Mouse (Mus musculus): Measurements from ENCODE around the gene Plagl1. TPM values are rescaled to one million over a fixed set of nuclear protein-coding genes. Genes with fewer than 3 reads are reported as not detected.
"Not testable (repeated sequence)": the region's sequence is repeated elsewhere in the genome, so short reads cannot be mapped to it uniquely, and the experiment has no call there.

Gene Plagl1
- total RNA-seq (2021) = 10 to 100 TPM; 32.3 to 38.6 TPM
- long read RNA-seq, experiment 1, partial matches to known transcripts = 0 of 3 reads
- long read RNA-seq, experiment 1, other reads (novel, unspliced or antisense) = 3 of 3 reads
- long read RNA-seq, experiment 2, partial matches to known transcripts = 2 of 4 reads
- long read RNA-seq, experiment 2, other reads (novel, unspliced or antisense) = 2 of 4 reads

GRCm38 (mm10) chr10:13060021-13060668 lies at the start of gene Plagl1:
Gene Plagl1, plus strand, starts transcription at chr10:13060504.
- intact Hi-C loops (cut with DNase I; ENCODE audit: low total_unique reads) = no loop called here

DNA sequence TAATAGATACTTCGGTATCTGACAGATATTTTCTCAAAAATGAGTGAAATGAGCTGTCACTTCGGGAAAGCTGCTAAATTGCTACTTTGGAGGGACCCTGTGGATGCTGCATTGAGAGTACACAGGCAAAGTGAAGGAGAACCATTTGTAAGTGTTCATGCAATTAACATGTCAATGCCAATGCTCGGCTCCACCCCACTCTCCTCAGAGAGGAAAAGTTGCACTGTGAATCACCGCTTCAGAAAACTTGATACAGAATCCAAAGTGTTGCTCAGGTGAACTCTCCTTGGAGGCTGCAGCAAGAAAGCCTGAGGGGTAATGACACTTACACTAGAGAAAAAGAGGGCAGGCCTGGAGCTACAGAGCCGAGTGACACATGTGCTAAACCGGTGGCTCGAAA lies 46.3 kb upstream of the Plagl1 start:
- no peak for DNase-seq

More at GRCm38 (mm10) chr10:13060021-13060668, at the start of gene Plagl1:
- DNase-seq = no peak

GRCm38 (mm10) chr10:13016573-13016972 lies 43.7 kb upstream of the Plagl1 start:
- no peak for DNase-seq

More for the DNA sequence above, 46.3 kb upstream of the Plagl1 start:
- intact Hi-C loops (cut with DNase I; ENCODE audit: low total_unique reads) = no loop called here

DNA sequence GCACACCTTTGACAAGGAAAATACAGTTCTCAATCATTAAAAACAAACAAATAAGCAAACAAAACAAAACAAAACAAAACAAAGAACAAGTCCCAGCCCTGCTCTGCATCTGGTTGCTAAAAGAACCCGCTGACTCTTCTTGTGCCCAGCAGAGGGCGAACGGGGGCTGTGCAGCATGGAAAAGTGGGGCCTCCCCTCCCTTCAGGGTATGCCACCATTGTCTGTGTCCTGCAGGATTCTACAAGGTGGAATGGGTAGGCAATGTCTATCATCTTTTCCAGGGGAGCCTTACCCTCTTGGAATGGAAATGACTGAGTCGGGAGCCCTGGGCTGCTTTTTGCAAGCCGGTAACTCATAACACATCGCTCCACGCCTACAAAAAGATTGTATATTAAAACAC lies 41.8 kb upstream of the Plagl1 start:
- DNase-seq = peak; percentile 44
- intact Hi-C loops (cut with DNase I; ENCODE audit: low total_unique reads) = loop anchor here (5.0 kb wide), 1 partner anchor 414 kb away; no protein-coding TSS in a partner anchor

More at GRCm38 (mm10) chr10:13016573-13016972, 43.7 kb upstream of the Plagl1 start:
- intact Hi-C loops (cut with DNase I; ENCODE audit: low total_unique reads) = loop anchor here (5.0 kb wide), 1 partner anchor 416 kb away; no protein-coding TSS in a partner anchor

GRCm38 (mm10) chr10:13019026-13019425 lies 41.3 kb upstream of the Plagl1 start:
- DNase-seq = no peak
- intact Hi-C loops (cut with DNase I; ENCODE audit: low total_unique reads) = loop anchor here (5.0 kb wide), 1 partner anchor 413 kb away; no protein-coding TSS in a partner anchor

DNA sequence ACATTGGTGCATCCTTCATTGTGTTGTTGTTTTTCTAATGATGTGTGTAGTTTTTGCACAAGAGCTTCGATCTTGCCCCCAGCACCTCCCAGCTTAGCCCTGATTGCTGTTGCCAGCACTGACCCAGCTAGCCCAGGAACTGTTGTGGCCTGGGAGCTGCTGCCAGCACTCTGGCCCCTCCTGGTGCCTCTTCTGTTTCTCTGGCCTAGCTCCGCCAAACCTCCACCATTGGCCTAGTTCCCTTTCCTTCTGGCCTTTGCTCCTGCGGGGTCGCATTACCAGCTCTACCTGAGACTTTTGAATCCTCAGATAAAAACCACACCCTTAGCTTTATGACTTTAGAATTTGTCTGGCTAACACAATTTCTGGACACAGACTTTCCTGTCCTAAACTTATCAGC lies 38.2 kb upstream of the Plagl1 start:
- intact Hi-C loops (cut with DNase I; ENCODE audit: low total_unique reads) = no loop called here
- DNase-seq = peak; percentile 11

GRCm38 (mm10) chr10:13023985-13024384 lies 36.3 kb upstream of the Plagl1 start:
- intact Hi-C loops (cut with DNase I; ENCODE audit: low total_unique reads); DNase-seq: not testable (repeated sequence)

GRCm38 (mm10) chr10:13027702-13028101 lies 32.6 kb upstream of the Plagl1 start:
- no peak for DNase-seq
- intact Hi-C loops (cut with DNase I; ENCODE audit: low total_unique reads) = no loop called here

GRCm38 (mm10) chr10:13028215-13028614 lies 32.1 kb upstream of the Plagl1 start:
- intact Hi-C loops (cut with DNase I; ENCODE audit: low total_unique reads) = no loop called here
- no peak for DNase-seq

- intact Hi-C loops (cut with DNase I; ENCODE audit: low total_unique reads) = no loop called here
- no peak for DNase-seq
Observed at GRCm38 (mm10) chr10:13029416-13029815, 30.9 kb upstream of the Plagl1 start.

DNA sequence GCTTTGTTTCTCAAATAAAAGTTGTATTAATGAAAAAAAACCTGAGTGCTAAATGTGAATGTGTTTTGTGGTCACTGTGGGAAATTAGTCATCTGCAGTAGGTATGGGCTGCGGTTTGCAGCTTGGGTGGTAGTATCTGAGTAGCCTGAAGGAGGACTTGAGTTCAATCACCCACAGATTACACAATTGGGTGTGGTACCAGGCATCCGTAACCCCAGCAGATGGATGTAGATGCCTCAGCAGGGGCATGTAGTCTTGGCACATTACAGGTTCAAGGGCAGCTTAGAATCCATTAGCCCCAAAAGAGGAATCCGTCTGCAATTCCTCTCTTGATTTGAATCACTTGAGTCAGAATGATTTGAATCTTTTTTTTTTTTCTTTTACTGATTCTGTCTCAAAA lies 25.0 kb upstream of the Plagl1 start:
- DNase-seq = no peak
- intact Hi-C loops (cut with DNase I; ENCODE audit: low total_unique reads) = no loop called here

- intact Hi-C loops (cut with DNase I; ENCODE audit: low total_unique reads) = no loop called here
- no peak for DNase-seq
Observed at GRCm38 (mm10) chr10:13039637-13040174, 20.6 kb upstream of the Plagl1 start.

DNA sequence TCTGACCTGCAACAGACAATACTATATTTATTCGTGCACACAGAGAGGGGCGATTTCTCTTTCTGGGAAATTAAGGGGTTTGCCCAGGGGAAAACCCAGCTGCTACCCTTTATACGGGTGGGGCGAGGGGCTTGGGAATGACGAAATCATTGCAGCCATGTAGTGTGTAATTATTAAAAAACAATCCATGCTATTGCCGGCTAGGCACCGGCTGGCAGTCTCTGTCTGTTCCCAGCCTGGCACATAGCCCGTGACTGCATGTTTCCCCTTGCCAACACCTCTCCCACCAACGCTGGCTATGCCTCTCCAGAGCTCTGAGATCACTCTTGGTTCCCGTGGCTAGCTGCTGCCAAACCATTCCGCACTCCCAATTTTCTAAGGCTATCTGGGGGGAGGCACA lies 15.6 kb upstream of the Plagl1 start:
- intact Hi-C loops (cut with DNase I; ENCODE audit: low total_unique reads) = no loop called here
- peak; percentile 32 for DNase-seq

GRCm38 (mm10) chr10:13047816-13048215 lies 12.5 kb upstream of the Plagl1 start:
- intact Hi-C loops (cut with DNase I; ENCODE audit: low total_unique reads) = no loop called here
- no peak for DNase-seq

GRCm38 (mm10) chr10:13056863-13057381 lies 3.4 kb upstream of the Plagl1 start:
- intact Hi-C loops (cut with DNase I; ENCODE audit: low total_unique reads) = no loop called here
- no peak for DNase-seq

GRCm38 (mm10) chr10:13060821-13061671 lies 742 bp downstream of the Plagl1 start:
- intact Hi-C loops (cut with DNase I; ENCODE audit: low total_unique reads) = no loop called here
- no peak for DNase-seq

- intact Hi-C loops (cut with DNase I; ENCODE audit: low total_unique reads) = no loop called here
- DNase-seq = no peak
Observed at GRCm38 (mm10) chr10:13062373-13062772, 2.1 kb downstream of the Plagl1 start.

DNA sequence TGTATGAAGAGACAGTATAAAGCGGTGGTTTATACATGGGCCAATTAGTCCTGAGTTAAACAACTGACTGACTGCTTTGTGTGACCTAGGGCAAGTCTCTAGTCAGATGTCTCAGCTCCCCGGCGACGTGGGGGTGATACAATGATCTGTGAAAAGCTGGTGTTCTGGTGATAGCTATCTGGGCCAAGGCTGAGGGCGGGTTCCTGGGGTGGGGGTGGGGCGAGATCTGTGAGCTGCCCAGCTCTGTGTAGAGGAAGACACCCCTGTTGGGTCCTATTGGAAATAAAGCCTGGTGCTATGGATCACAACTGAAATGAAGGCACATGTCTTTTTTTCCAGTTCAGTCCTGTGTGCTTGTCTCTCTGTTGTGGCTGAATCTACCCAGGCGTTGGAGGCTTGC lies 3.2 kb downstream of the Plagl1 start:
- intact Hi-C loops (cut with DNase I; ENCODE audit: low total_unique reads) = no loop called here

DNA sequence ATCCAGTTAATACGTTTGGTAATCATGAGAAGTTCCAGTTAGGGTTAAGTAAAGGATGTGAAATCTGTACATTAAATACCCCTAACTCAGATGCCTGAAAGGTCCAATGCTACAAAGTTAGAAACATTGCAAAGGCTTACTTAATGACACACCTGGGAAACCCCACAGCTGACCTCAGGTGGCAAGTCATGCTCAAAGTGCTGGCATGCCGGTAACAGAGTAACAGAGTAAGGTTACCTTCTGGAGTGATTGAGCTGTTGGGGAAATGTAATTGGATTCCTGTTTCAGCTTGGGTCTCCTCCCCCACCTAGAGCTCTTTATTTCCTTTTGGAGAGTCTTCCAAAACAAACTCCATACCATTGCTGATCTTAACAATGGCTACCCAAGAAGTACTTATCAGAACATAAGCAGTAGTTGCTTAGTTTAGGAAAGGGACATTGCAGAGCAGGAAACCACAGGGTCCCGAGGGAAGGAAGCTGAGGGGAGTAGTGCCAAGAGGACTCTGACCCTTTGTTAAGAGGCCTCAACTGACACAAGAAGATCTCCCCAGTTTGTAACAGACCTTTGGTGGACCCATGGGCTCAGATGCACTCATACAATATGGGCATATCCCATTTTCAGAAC lies 4.9 kb downstream of the Plagl1 start:
- intact Hi-C loops (cut with DNase I; ENCODE audit: low total_unique reads) = no loop called here
- DNase-seq = no peak

More for the DNA sequence above, 3.2 kb downstream of the Plagl1 start:
- no peak for DNase-seq

All from gastrocnemius, postnatal 14 days (tissue).